In the genomic region with DNA sequence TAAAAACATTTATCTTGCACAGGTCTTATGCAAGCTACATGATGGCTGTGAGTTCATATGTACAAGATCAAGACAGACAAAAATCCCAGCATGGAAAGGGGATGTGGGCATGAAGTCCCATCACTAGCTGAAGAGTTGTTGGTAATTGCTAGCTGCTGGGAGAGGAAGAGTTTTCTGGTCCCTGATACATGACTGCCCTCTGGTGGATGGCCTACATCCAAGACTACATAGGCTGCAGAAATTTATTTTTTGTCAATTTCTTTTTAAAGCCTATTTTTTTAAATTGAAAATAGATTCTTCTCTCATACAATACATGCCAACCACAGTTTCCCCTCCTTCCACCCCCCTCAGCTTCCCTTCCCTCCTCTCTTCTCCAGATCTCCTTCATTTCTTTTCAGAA, we compare ENCODE assay signal across 8 mouse cellular contexts. TPM values are rescaled to one million over a fixed set of nuclear protein-coding genes. Genes with fewer than 3 reads are reported as not detected.
A peak's percentile ranks its signal among the peaks of the same experiment; 100 is the strongest.
DNase-seq lines count a peak whose midpoint lies in the region; ATAC-seq and TF ChIP-seq lines count a peak whose summit lies in the region.
"Had no signal": no experiment of that assay in that cellular context is flagged by ENCODE, and none has a peak within 500 bp of the region (broad histone marks: within the 10 kb centered on the region; RNA-seq: fewer than 3 reads in every experiment).

No protein-coding gene starts in this region.

- ATAC-seq in kidney, postnatal 0 days (replicated peaks; ENCODE audit: low FRiP score, low read depth), result no peak
- no peak for ATAC-seq in kidney, embryonic 16.5 days (ENCODE audit: low FRiP score, low TSS enrichment)
- peak; percentile 58 for ATAC-seq in CD4-positive, CD25-positive, alpha-beta regulatory T cell, adult 4 months
- ATAC-seq in Patski, result no peak
- no peak for ATAC-seq in forebrain, embryonic 15.5 days (replicated peaks)

- no peaks in the 10 kb centered on the region for H3K4me1 ChIP-seq in kidney, postnatal 0 days (replicated peaks; ENCODE audit: insufficient read depth, low read length)
- no peaks in the 10 kb centered on the region for H3K4me1 ChIP-seq in kidney, embryonic 16.5 days (ENCODE audit: insufficient read depth, low read length)
- no peaks in the 10 kb centered on the region for H3K4me1 ChIP-seq in forebrain, embryonic 15.5 days
- H3K4me1 ChIP-seq: neural tube, embryonic 13.5 days had no signal

- H3K9me3 ChIP-seq in kidney, postnatal 0 days (replicated peaks; ENCODE audit: low read length), result no peaks in the 10 kb centered on the region
- no peaks in the 10 kb centered on the region for H3K9me3 ChIP-seq in kidney, embryonic 16.5 days (ENCODE audit: low read length)
- H3K9me3 ChIP-seq in forebrain, embryonic 15.5 days, result no peaks in the 10 kb centered on the region
- H3K9me3 ChIP-seq: neural tube, embryonic 13.5 days had no signal

- TF ChIP-seq CTCF in kidney, postnatal 0 days (IDR thresholded peaks at IDR 0.05; ENCODE audit: low read depth), result peak; percentile 63
- TF ChIP-seq CTCF in Patski (IDR thresholded peaks at IDR 0.05), result peak; percentile 59

- CTCF ChIA-PET in Patski (lab: Charles Lee), result no interaction called here

- DNase-seq in kidney, postnatal 0 days (ENCODE audit: low spot score), result peak; percentile 27
- no peak for DNase-seq in Patski (ENCODE audit: low read depth, low spot score)
- DNase-seq in forelimb bud, embryonic 11.5 days (ENCODE audit: low read depth, low spot score), result peak; percentile 10
- DNase-seq in right cerebral cortex, postnatal 14 days, result peak; percentile 47

- POLR2A ChIA-PET in Patski (lab: Charles Lee), result no interaction called here

- in situ Hi-C loops in Patski (cut with MboI; ENCODE audit: low pct_unique_long_range_greater_than_20kb), result no loop called here

- H3K27me3 ChIP-seq in kidney, postnatal 0 days (ENCODE audit: insufficient read depth, low read length), result no peaks in the 10 kb centered on the region
- no peaks in the 10 kb centered on the region; the same call in 1 of the 2 replicates for H3K27me3 ChIP-seq in kidney, embryonic 16.5 days (ENCODE audit: insufficient read depth, low read length)
- peaks cover 8% of the 10 kb centered on the region for H3K27me3 ChIP-seq in Patski
- H3K27me3 ChIP-seq in forebrain, embryonic 15.5 days, result no peaks in the 10 kb centered on the region
- H3K27me3 ChIP-seq: neural tube, embryonic 13.5 days had no signal

- H3K9ac ChIP-seq in kidney, postnatal 0 days (ENCODE audit: low read depth, low read length), result no peak overlapping the region
- no peak overlapping the region for H3K9ac ChIP-seq in kidney, embryonic 16.5 days (replicated peaks; ENCODE audit: low read length)
- H3K9ac ChIP-seq in forebrain, embryonic 15.5 days (replicated peaks), result no peak overlapping the region
- H3K9ac ChIP-seq: neural tube, embryonic 13.5 days had no signal

- H3K4me3 ChIP-seq in kidney, postnatal 0 days (replicated peaks; ENCODE audit: low read depth, low read length), result no peak overlapping the region
- H3K4me3 ChIP-seq in kidney, embryonic 16.5 days (ENCODE audit: low read length), result no peak overlapping the region
- H3K4me3 ChIP-seq in forebrain, embryonic 15.5 days, result no peak overlapping the region
- H3K4me3 ChIP-seq: neural tube, embryonic 13.5 days had no signal

- H3K4me2 ChIP-seq in kidney, postnatal 0 days (ENCODE audit: low read length), result no peak overlapping the region
- no peak overlapping the region for H3K4me2 ChIP-seq in kidney, embryonic 16.5 days (replicated peaks; ENCODE audit: low read depth, low read length)
- no peak overlapping the region for H3K4me2 ChIP-seq in forebrain, embryonic 15.5 days (replicated peaks)
- H3K4me2 ChIP-seq: neural tube, embryonic 13.5 days had no signal

- no peaks in the 10 kb centered on the region for H3K36me3 ChIP-seq in kidney, postnatal 0 days (ENCODE audit: insufficient read depth, low read length)
- H3K36me3 ChIP-seq in kidney, embryonic 16.5 days (ENCODE audit: insufficient read depth, low read length), result peaks cover 7% of the 10 kb centered on the region; the same call in 1 of the 2 replicates
- peaks cover 5% of the 10 kb centered on the region; the same call in 1 of the 2 replicates for H3K36me3 ChIP-seq in forebrain, embryonic 15.5 days

- H3K27ac ChIP-seq in kidney, postnatal 0 days, result no peak overlapping the region
- H3K27ac ChIP-seq in kidney, embryonic 16.5 days (ENCODE audit: low read length), result no peak overlapping the region
- no peak overlapping the region for H3K27ac ChIP-seq in forebrain, embryonic 15.5 days (replicated peaks)
- H3K27ac ChIP-seq: neural tube, embryonic 13.5 days had no signal

RNA-seq across cellular contexts. Expression of gene Armcx5, which starts 19.2 kb away (rescaled TPM):
- 9.3 and 9.6 TPM in 2 replicates for polyA plus RNA-seq in kidney, postnatal 0 days (2015; fragmentation: Nextera tagmentation; extraction: Ambion mirVana)
- 9.9 and 10.2 TPM in 2 replicates for polyA plus RNA-seq in kidney, embryonic 16.5 days (2015; fragmentation: Nextera tagmentation; extraction: Ambion mirVana)
- 10 to 100 TPM; 10.2 to 20.5 TPM for polyA plus RNA-seq in CD4-positive, CD25-positive, alpha-beta regulatory T cell, adult 4 months (2017; shearing (Covaris generic))
- polyA plus RNA-seq in Patski (2021), result 6.8 TPM
- 12.2 and 12.6 TPM in 2 replicates for polyA plus RNA-seq in forebrain, embryonic 15.5 days (2015; fragmentation: Nextera tagmentation; extraction: Ambion mirVana)

RNA-seq across cellular contexts. Expression of gene Gprasp1, which starts 19.2 kb away (rescaled TPM):
- 28.0 and 29.8 TPM in 2 replicates for polyA plus RNA-seq in kidney, postnatal 0 days (2015; fragmentation: Nextera tagmentation; extraction: Ambion mirVana)
- polyA plus RNA-seq in kidney, embryonic 16.5 days (2015; fragmentation: Nextera tagmentation; extraction: Ambion mirVana), result 46.2 and 48.0 TPM in 2 replicates
- polyA plus RNA-seq in CD4-positive, CD25-positive, alpha-beta regulatory T cell, adult 4 months (2017; shearing (Covaris generic)), result 10 to 100 TPM; 22.7 to 31.9 TPM
- polyA plus RNA-seq in Patski (2021), result 27.9 TPM
- polyA plus RNA-seq in forebrain, embryonic 15.5 days (2015; fragmentation: Nextera tagmentation; extraction: Ambion mirVana), result 123 and 133 TPM in 2 replicates

RNA-seq across cellular contexts. Expression of gene Bhlhb9, which starts 35.7 kb away (rescaled TPM):
- polyA plus RNA-seq in kidney, postnatal 0 days (2015; fragmentation: Nextera tagmentation; extraction: Ambion mirVana), result 36.9 and 39.1 TPM in 2 replicates
- polyA plus RNA-seq in kidney, embryonic 16.5 days (2015; fragmentation: Nextera tagmentation; extraction: Ambion mirVana), result 53.8 and 55.5 TPM in 2 replicates
- polyA plus RNA-seq in CD4-positive, CD25-positive, alpha-beta regulatory T cell, adult 4 months (2017; shearing (Covaris generic)), result 10 to 100 TPM; 11.4 to 14.2 TPM
- 57.9 TPM for polyA plus RNA-seq in Patski (2021)
- 94.1 and 104 TPM in 2 replicates for polyA plus RNA-seq in forebrain, embryonic 15.5 days (2015; fragmentation: Nextera tagmentation; extraction: Ambion mirVana)

RNA-seq across cellular contexts. Expression of gene Tmsb15a, which starts 36.6 kb away (rescaled TPM):
- not detected in 2 replicates for polyA plus RNA-seq in kidney, postnatal 0 days (2015; fragmentation: Nextera tagmentation; extraction: Ambion mirVana)
- not detected in 2 replicates for polyA plus RNA-seq in kidney, embryonic 16.5 days (2015; fragmentation: Nextera tagmentation; extraction: Ambion mirVana)
- not detected for polyA plus RNA-seq in CD4-positive, CD25-positive, alpha-beta regulatory T cell, adult 4 months (2017; shearing (Covaris generic))
- not detected for polyA plus RNA-seq in Patski (2021)
- polyA plus RNA-seq in forebrain, embryonic 15.5 days (2015; fragmentation: Nextera tagmentation; extraction: Ambion mirVana), result not detected in 2 replicates
- polyA plus RNA-seq: neural tube, embryonic 13.5 days had no signal
